Mouse (Mus musculus): ENCODE results near the gene Rpl23. TPM values are rescaled to one million over a fixed set of nuclear protein-coding genes. Genes with fewer than 3 reads are reported as not detected.
A peak's percentile ranks its signal among the peaks of the same experiment; 100 is the strongest.
"Not testable (repeated sequence)": the region's sequence is repeated elsewhere in the genome, so short reads cannot be mapped to it uniquely, and the experiment has no call there.

Rpl23 gene
- polyA plus RNA-seq, 1 experiment from 2014 or later, result 299 TPM

- under 1% methylated on average over 11 of the region's 11 CpGs for WGBS
- H3K36me3 ChIP-seq (ENCODE audit: control insufficient read depth, insufficient read depth), result no peaks in the 10 kb centered on the region
Observed at GRCm38 (mm10) chr11:97798782-97799145, 16.5 kb upstream of the Rpl23 start, which contains the start of gene Lasp1. Lasp1 (plus strand) TSS chr11:97799000.

GRCm38 (mm10) chr11:97798083-97798435, 15.8 kb upstream of the Rpl23 start:
- no peaks in the 10 kb centered on the region for H3K36me3 ChIP-seq (ENCODE audit: control insufficient read depth, insufficient read depth)
- H3K27me3 ChIP-seq (ENCODE audit: control insufficient read depth, insufficient read depth, low read length), result no peaks in the 10 kb centered on the region
- no peak overlapping the region for H3K9ac ChIP-seq (ENCODE audit: low read length)
- WGBS, result 47% methylated on average over 8 of the region's 8 CpGs
- H3K4me2 ChIP-seq (ENCODE audit: low read depth, low read length), result peak overlapping the region; percentile 94; the same call in 1 of the 2 replicates
- H3K9me3 ChIP-seq (replicated peaks; ENCODE audit: control insufficient read depth, low read length), result no peaks in the 10 kb centered on the region; the same call in 1 of the 2 replicates
- no peak for ATAC-seq (replicated peaks; ENCODE audit: extremely low read depth, insufficient read depth, low FRiP score)
- H3K27ac ChIP-seq (ENCODE audit: low read length), result no peak overlapping the region
- peaks cover 25% of the 10 kb centered on the region for H3K4me1 ChIP-seq (ENCODE audit: control insufficient read depth, insufficient read depth, low read length)
- peak overlapping the region; percentile 84 for H3K4me3 ChIP-seq (ENCODE audit: low read length)

More at GRCm38 (mm10) chr11:97798782-97799145, 16.5 kb upstream of the Rpl23 start, which contains the start of gene Lasp1:
- Histone ChIP-seq H3K9me3 (replicated peaks; ENCODE audit: control insufficient read depth, low read length) (no peaks in the 10 kb centered on the region), H3K4me2 (ENCODE audit: low read depth, low read length) (peak within 1 kb of the TSS; percentile 94), H3K4me1 (ENCODE audit: control insufficient read depth, insufficient read depth, low read length) (peaks cover 28% of the 10 kb centered on the region), H3K4me3 (ENCODE audit: low read length) (peak within 1 kb of the TSS; percentile 84), H3K27ac (ENCODE audit: low read length) (peak within 1 kb of the TSS; percentile 97), H3K27me3 (ENCODE audit: control insufficient read depth, insufficient read depth, low read length) (no peaks in the 10 kb centered on the region), H3K9ac (ENCODE audit: low read length) (peak within 1 kb of the TSS; percentile 94)
- peak; percentile 14 for ATAC-seq (replicated peaks; ENCODE audit: extremely low read depth, insufficient read depth, low FRiP score)

- no peak overlapping the region for H3K4me2 ChIP-seq (ENCODE audit: low read depth, low read length)
- H3K4me3 ChIP-seq (ENCODE audit: low read length), result no peak overlapping the region
- WGBS, result 54% methylated on average over 15 of the region's 15 CpGs
- H3K36me3 ChIP-seq (ENCODE audit: control insufficient read depth, insufficient read depth), result no peaks in the 10 kb centered on the region
- H3K27ac ChIP-seq (ENCODE audit: low read length), result no peak overlapping the region
- H3K9me3 ChIP-seq (replicated peaks; ENCODE audit: control insufficient read depth, low read length), result no peaks in the 10 kb centered on the region; the same call in 1 of the 2 replicates
- no peak for ATAC-seq (replicated peaks; ENCODE audit: extremely low read depth, insufficient read depth, low FRiP score)
- H3K9ac ChIP-seq (ENCODE audit: low read length), result no peak overlapping the region
- peaks cover 20% of the 10 kb centered on the region for H3K4me1 ChIP-seq (ENCODE audit: control insufficient read depth, insufficient read depth, low read length)
- H3K27me3 ChIP-seq (ENCODE audit: control insufficient read depth, insufficient read depth, low read length), result no peaks in the 10 kb centered on the region
Observed at GRCm38 (mm10) chr11:97797369-97798082, 15.3 kb upstream of the Rpl23 start.

- Histone ChIP-seq H3K36me3 (ENCODE audit: control insufficient read depth, insufficient read depth) (no peaks in the 10 kb centered on the region), H3K4me1 (ENCODE audit: control insufficient read depth, insufficient read depth, low read length) (peaks cover 14% of the 10 kb centered on the region), H3K27me3 (ENCODE audit: control insufficient read depth, insufficient read depth, low read length) (no peaks in the 10 kb centered on the region), H3K27ac (ENCODE audit: low read length) (no peak overlapping the region), H3K4me2 (ENCODE audit: low read depth, low read length) (no peak overlapping the region), H3K4me3 (ENCODE audit: low read length) (no peak overlapping the region), H3K9me3 (replicated peaks; ENCODE audit: control insufficient read depth, low read length) (no peaks in the 10 kb centered on the region; the same call in 1 of the 2 replicates), H3K9ac (ENCODE audit: low read length) (no peak overlapping the region)
- WGBS, result 7% methylated on average over 6 of the region's 6 CpGs
- no peak for ATAC-seq (replicated peaks; ENCODE audit: extremely low read depth, insufficient read depth, low FRiP score)
Observed at GRCm38 (mm10) chr11:97796910-97797309, 14.7 kb upstream of the Rpl23 start.

- no peak overlapping the region for H3K4me3 ChIP-seq (ENCODE audit: low read length)
- no peak overlapping the region for H3K27ac ChIP-seq (ENCODE audit: low read length)
- WGBS, result 9% methylated on average over 2 of the region's 2 CpGs
Observed at GRCm38 (mm10) chr11:97793165-97793564, 10.9 kb upstream of the Rpl23 start.

GRCm38 (mm10) chr11:97790778-97791438, 8.7 kb upstream of the Rpl23 start:
- not testable (repeated sequence) for H3K4me1 ChIP-seq (ENCODE audit: control insufficient read depth, insufficient read depth, low read length); H3K36me3 ChIP-seq (ENCODE audit: control insufficient read depth, insufficient read depth); H3K9ac ChIP-seq (ENCODE audit: low read length); H3K4me2 ChIP-seq (ENCODE audit: low read depth, low read length); H3K27ac ChIP-seq (ENCODE audit: low read length); ATAC-seq (replicated peaks; ENCODE audit: extremely low read depth, insufficient read depth, low FRiP score); H3K9me3 ChIP-seq (replicated peaks; ENCODE audit: control insufficient read depth, low read length); H3K27me3 ChIP-seq (ENCODE audit: control insufficient read depth, insufficient read depth, low read length); H3K4me3 ChIP-seq (ENCODE audit: low read length)
- WGBS, result 75% methylated on average over 2 of the region's 2 CpGs

More at GRCm38 (mm10) chr11:97793165-97793564, 10.9 kb upstream of the Rpl23 start:
- Histone ChIP-seq H3K36me3 (ENCODE audit: control insufficient read depth, insufficient read depth) (no peaks in the 10 kb centered on the region), H3K4me1 (ENCODE audit: control insufficient read depth, insufficient read depth, low read length) (0 out of 2 replicates have a peak, but pooled peaks cover under 1% of the 10 kb centered on the region), H3K27me3 (ENCODE audit: control insufficient read depth, insufficient read depth, low read length) (no peaks in the 10 kb centered on the region), H3K9me3 (replicated peaks; ENCODE audit: control insufficient read depth, low read length) (no peaks in the 10 kb centered on the region; the same call in 1 of the 2 replicates), H3K4me2 (ENCODE audit: low read depth, low read length) (no peak overlapping the region), H3K9ac (ENCODE audit: low read length) (no peak overlapping the region)
- no peak for ATAC-seq (replicated peaks; ENCODE audit: extremely low read depth, insufficient read depth, low FRiP score)

- no peak for ATAC-seq (replicated peaks; ENCODE audit: extremely low read depth, insufficient read depth, low FRiP score)
- Histone ChIP-seq H3K4me2 (ENCODE audit: low read depth, low read length) (no peak overlapping the region), H3K9ac (ENCODE audit: low read length) (no peak overlapping the region), H3K27me3 (ENCODE audit: control insufficient read depth, insufficient read depth, low read length) (no peaks in the 10 kb centered on the region), H3K4me3 (ENCODE audit: low read length) (no peak overlapping the region), H3K9me3 (replicated peaks; ENCODE audit: control insufficient read depth, low read length) (no peaks in the 10 kb centered on the region; the same call in 1 of the 2 replicates), H3K27ac (ENCODE audit: low read length) (no peak overlapping the region), H3K4me1 (ENCODE audit: control insufficient read depth, insufficient read depth, low read length) (no peaks in the 10 kb centered on the region), H3K36me3 (ENCODE audit: control insufficient read depth, insufficient read depth) (no peaks in the 10 kb centered on the region)
- 81% methylated on average over 5 of the region's 5 CpGs for WGBS
Observed at GRCm38 (mm10) chr11:97789727-97790126, 7.5 kb upstream of the Rpl23 start.

GRCm38 (mm10) chr11:97787961-97788360, 5.7 kb upstream of the Rpl23 start:
- H3K4me3 ChIP-seq (ENCODE audit: low read length), result no peak overlapping the region
- 90% methylated on average over 3 of the region's 3 CpGs for WGBS
- no peak overlapping the region for H3K4me2 ChIP-seq (ENCODE audit: low read depth, low read length)
- H3K9ac ChIP-seq (ENCODE audit: low read length), result no peak overlapping the region
- H3K27me3 ChIP-seq (ENCODE audit: control insufficient read depth, insufficient read depth, low read length), result no peaks in the 10 kb centered on the region
- no peak for ATAC-seq (replicated peaks; ENCODE audit: extremely low read depth, insufficient read depth, low FRiP score)
- no peak overlapping the region for H3K27ac ChIP-seq (ENCODE audit: low read length)
- H3K36me3 ChIP-seq (ENCODE audit: control insufficient read depth, insufficient read depth), result no peaks in the 10 kb centered on the region
- H3K9me3 ChIP-seq (replicated peaks; ENCODE audit: control insufficient read depth, low read length), result no peaks in the 10 kb centered on the region
- peaks cover 3% of the 10 kb centered on the region; the same call in 1 of the 2 replicates for H3K4me1 ChIP-seq (ENCODE audit: control insufficient read depth, insufficient read depth, low read length)

- Histone ChIP-seq H3K4me1 (ENCODE audit: control insufficient read depth, insufficient read depth, low read length) (peaks cover 18% of the 10 kb centered on the region), H3K27ac (ENCODE audit: low read length) (peak overlapping the region; percentile 72), H3K4me2 (ENCODE audit: low read depth, low read length) (peak overlapping the region; percentile 76), H3K27me3 (ENCODE audit: control insufficient read depth, insufficient read depth, low read length) (no peaks in the 10 kb centered on the region), H3K36me3 (ENCODE audit: control insufficient read depth, insufficient read depth) (peaks cover 30% of the 10 kb centered on the region), H3K4me3 (ENCODE audit: low read length) (peak overlapping the region; percentile 94), H3K9ac (ENCODE audit: low read length) (peak overlapping the region; percentile 86), H3K9me3 (replicated peaks; ENCODE audit: control insufficient read depth, low read length) (no peaks in the 10 kb centered on the region; the same call in 1 of the 2 replicates)
- peak; percentile 6; the same call in 1 of the 2 replicates for ATAC-seq (replicated peaks; ENCODE audit: extremely low read depth, insufficient read depth, low FRiP score)
- WGBS, result under 1% methylated on average over 10 of the region's 10 CpGs
Observed at GRCm38 (mm10) chr11:97782564-97782895, 293 bp upstream of the Rpl23 start.
